Mouse (Mus musculus) gastrocnemius, postnatal 4 days (tissue): ENCODE results near the gene Cox7a2l. TPM values are rescaled to one million over a fixed set of nuclear protein-coding genes. Genes with fewer than 3 reads are reported as not detected.

Source experiments
- DNase-seq, 2 experiments: peaks; one replicate each; pipeline ENCODE4 v3.0.0; 2021 to 2022; ENCODE audit warnings: low spot score in 2 of 2, mixed read lengths in 2 of 2
- total RNA-seq, 2 experiments: library from RNA; stranded (reverse); gene quantifications; 2 replicates each; pipeline ENCODE4 v1.2.3; 2021

The Cox7a2l gene
- total RNA-seq, 2 experiments from 2014 or later = 176 to 192 TPM

DNA sequence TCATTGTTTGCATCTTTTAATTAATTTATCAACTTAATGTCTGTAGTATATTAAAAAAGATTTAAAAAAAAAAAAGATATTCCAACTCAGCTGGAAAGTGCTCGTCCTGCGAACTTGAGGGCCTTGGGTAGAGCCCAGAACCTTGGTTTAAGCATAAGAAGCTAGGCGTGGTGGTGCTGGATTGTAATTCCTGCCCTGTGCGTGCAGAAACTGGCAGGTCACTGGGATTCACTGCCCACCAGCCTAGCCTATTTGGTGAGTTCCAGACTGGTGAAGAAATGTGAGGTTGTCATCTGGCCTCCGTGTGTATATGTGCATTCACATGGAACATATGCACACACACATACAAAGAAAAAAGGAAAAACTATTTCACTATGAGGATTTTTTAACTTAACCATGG is 51.2 kb downstream of the Cox7a2l start:
- no peak for DNase-seq

- DNase-seq = no peak
Observed at GRCm38 (mm10) chr17:83457271-83457670, 59.9 kb downstream of the Cox7a2l start.

- no peak for DNase-seq
Observed at GRCm38 (mm10) chr17:83453587-83453986, 63.5 kb downstream of the Cox7a2l start.

DNA sequence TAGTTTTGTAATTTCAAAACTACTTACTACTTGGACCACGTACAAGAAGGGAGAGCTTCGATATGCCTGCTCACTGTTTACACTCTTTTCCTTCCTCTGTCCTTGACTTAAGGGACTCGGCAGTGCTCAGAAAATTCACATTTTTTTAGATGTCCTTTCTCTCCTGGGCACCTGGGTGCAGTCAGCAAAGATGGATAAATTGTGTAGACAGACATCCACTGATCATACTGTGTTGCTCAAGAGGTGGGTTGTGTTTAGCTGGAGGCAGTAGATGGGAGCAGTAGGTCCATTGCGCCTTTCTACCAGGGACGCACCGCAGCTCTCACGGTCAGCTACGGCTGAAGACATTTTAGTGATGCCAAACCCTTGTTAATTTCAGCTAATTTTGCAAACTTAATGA is 64.7 kb downstream of the Cox7a2l start:
- DNase-seq = no peak

Other genes with a start within 250 kb of the Cox7a2l start
- 10 to 100 TPM; 11.6 to 13.6 TPM for gene Eml4, start 166.4 kb downstream of the Cox7a2l start, total RNA-seq
- gene Kcng3, start 114.6 kb upstream of the Cox7a2l start, total RNA-seq = under 1 TPM in 1 of 2 experiments, not detected in 1; 0.08 TPM
- 10 to 100 TPM; 20.0 to 20.9 TPM for gene Mta3, start 188.8 kb upstream of the Cox7a2l start, total RNA-seq